Mouse (Mus musculus) adrenal gland, adult 8-10 months (tissue): ENCODE measurements around the gene Lrrc59. TPM values are rescaled to one million over a fixed set of nuclear protein-coding genes. Genes with fewer than 3 reads are reported as not detected.
"Not testable (repeated sequence)": the region's sequence is repeated elsewhere in the genome, so short reads cannot be mapped to it uniquely, and the experiment has no call there.

Source experiments
- DNase-seq: peaks from one replicate; pipeline ENCODE4 v3.0.0; 2022
- total RNA-seq, 4 experiments: library from RNA; stranded (reverse); gene quantifications; 2 replicates each; pipeline ENCODE4 v1.2.4; 2022

The Lrrc59 gene
- total RNA-seq, 4 experiments from 2014 or later, result 91.8 to 129 (median 106) TPM

DNA sequence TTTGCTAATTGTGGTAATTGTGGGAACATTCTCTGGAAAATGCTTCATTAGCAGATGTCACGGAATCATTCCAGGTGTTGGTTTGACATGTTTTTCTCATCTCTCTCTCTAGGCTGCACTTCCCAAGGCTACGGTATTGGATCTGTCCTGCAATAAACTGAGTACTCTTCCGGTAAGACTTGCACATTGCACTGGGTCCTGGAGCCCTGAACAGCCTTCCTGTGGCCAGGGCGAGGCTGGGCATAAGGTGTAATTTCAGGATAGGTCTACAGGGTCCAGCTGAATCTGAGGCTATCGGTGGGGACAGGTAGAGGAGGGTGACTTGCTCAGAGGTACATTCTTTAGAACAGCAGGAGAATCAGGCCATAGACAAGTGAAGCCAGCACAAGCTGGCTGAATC lies 2.4 kb downstream of the Lrrc59 start:
- no peak for DNase-seq

DNA sequence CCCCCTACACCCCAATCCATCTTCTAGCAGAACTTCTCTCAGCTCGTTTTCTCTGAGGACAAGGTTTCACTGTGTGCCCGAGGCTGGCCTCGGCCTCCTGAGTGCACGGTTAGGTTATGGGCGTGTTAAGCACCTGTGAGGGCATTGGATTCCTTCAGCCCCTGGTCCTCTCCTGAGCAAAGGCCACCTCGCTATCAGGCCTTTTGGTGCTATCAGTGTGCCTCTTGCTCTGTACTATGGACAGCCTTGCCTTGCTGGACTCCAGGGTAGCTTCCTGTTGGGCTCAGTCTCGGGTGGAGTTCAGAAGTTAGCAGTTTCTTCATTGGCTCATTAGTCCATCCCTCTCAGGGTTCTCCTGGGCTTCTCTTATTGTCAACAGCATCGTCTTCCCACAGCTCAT lies 3.4 kb downstream of the Lrrc59 start:
- no peak for DNase-seq

DNA sequence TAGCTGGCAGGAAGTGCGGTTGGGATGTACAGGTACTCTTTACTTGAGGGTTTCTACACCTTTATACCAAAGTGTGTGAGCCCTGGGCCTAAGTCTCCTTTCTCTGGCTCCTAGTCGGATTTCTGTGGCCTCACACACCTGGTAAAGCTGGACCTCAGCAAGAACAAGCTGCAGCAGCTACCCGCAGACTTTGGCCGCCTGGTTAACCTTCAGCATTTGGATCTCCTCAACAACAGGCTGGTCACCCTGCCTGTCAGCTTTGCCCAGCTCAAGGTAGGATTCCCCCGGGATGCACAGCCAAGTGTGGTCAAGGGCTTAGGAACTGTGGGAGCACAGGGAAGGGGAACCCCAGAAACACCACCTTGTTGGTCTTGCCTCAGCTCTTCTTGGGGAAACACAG lies 4.9 kb downstream of the Lrrc59 start:
- DNase-seq, result no peak

DNA sequence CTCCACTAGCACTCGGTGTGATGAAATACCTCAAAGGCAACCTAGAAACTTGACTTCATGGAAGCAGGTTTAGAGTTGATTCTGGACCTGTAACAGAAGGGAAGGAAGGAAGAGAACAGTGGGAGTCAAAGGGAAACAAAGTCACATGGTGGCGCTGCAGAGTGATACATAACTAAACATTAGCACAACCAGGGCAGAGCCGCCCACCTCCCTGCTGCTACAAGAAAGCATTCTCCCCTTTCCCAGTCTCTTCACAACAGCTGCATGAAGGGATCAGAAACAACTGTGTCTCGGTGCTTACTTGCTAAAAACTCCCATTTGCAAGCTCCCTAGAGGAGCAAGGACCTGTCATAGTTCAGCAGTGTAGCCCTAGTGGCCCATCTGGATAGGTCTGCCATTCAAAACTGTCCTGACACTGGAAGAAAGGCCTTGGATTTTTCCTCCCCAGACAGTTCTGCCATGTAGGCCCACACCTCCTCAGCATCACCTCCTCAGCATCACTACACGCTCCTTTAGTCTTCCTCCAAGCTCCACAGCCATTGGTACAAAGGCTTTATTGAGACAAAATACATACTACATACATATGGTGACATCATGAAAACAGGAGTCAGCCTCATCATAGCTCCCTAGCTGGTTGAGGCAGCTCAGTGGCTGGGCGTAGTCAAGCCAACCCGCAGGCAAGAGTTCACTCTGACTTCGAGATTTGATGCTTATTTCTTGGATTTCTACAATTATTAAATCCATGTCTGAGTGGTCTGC lies 15.1 kb downstream of the Lrrc59 start:
- no peak for DNase-seq

DNA sequence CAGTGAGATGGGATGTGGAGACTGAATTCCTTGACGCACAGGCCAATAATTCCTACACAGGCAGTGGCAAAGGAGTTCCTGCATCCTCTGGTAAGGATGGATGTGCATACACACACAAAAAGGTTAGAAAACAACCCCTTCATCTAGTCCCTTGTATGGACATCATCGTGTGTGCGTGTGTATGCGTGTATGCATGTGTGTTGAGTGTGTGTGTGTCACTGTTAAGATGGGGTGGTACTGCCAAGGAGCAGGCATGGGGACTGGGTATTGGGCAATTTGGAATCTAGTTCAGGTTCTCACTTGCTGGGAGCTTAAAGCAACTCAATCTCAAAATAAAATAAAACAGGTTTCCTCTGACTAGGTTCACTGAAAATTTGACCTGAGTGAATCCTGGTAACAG lies 16.9 kb downstream of the Lrrc59 start:
- no peak for DNase-seq

DNA sequence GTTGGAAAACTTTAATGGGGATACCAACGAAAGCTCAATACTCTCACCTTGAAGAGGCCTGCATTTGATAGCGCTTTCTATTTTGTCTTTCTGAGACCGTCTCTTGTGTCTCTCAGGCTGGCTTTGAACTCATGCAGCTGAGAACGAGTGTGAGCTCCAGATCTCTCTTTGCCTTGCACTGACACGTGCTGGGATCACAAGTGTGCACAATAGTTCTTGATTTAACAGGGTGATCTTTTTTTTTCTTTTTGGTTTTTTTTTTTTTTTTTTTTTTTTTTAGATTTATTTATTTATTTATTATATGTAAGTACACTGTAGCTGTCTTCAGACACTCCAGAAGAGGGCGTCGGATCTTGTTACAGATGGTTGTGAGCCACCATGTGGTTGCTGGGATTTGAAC lies 21.7 kb downstream of the Lrrc59 start:
- DNase-seq, result not testable (repeated sequence)

DNA sequence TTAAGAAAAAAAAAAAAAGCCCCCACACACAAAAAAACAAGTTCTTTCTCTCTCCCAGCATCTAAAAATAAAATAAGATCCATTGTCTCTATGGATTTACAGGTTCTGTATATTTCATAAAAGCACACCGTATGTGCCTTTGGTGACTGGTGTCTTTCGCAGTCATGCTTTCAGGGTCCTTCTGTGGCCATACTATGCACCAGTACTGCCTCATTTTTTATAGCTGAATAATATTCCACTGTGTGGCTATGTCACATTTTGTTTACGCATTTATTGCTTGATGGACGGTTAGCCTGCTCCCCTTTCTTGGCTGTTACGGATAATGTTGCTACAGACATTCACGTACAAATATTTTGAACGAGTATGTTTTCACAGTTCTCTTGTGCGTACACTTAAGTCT lies 23.4 kb downstream of the Lrrc59 start:
- DNase-seq, result no peak

DNA sequence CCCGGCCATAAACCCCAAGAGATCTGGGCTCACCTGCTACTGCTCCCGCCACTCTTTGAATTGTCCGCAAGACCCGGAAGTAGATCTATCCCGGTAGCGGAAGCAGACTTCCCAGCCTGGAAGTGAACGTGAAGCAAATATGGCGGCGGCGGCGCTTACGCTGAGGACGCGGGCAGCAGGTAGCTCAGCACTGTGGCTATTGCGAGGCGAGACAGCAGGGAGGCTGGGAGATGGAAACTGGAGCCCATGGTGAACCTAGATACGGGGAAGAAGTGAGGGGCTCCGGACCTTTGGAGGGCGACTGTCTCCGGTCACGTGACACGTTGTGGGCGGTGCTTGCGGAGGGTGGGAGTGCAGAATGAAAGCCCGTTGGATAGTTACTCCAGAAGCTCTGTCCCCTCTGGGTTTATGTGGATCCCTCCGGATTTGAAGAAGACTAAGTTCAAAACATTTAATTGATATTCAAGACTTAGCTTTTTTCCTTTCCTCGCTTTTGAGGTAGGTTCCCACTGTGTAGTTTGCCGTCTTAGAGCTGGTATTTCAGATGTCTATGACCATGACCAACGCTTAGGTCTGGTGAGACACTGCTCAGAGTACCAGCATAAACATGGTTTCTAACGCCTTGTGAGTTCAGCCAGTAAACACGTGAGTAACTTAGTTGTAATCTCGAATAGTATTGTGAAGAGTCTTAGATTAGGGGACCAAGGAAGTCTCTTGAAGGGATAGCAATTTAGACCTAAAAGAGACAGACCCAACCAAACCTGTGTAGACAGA lies 24.3 kb downstream of the Lrrc59 start, which contains the start of the genes Mrpl27 and Eme1:
Mrpl27 (plus strand) TSS at position 105 of the 774 bp plus-strand sequence.
Eme1 (minus strand) TSS at position 302 of the 774 bp plus-strand sequence.
- DNase-seq, result peak; percentile 72

DNA sequence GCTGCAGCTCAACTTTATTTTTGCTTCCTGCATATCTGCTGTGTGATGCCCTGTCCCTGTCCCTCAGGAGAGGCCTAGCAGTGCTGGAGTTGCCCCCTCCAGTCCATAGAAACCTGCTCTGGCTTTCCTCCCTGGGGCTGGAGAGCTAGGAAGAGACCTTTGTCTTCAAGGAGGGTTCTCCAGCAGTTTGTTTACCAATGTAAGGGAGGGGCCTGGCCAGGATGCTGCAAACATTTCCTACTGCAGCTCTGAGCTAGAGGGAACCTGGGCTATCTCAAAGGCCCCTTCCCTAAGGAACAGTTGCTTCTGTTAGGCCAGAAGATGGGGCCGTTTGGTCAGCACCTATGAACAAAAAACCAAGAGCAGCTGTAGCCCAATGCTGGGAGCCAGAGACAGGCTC lies 31.8 kb downstream of the Lrrc59 start:
- no peak for DNase-seq

DNA sequence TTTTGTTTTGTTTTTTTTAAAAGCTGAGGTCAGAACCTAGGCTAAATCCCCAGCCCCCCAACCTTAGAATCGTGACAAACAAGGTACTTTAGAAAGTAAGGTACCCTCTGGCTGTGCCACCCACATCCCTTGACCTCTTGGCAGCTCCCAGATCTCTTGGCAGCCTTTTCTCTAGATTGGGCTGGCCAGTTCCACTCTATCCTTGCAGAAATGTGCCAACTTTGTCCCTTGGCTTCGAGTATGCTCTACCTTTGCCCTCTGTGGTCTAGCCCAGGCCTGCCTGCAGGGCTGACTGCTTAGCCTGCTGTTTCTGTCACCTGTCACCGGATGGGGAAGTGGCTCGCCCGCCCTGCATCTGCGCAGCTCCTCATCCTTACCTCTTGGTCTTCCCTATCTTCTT lies 35.7 kb downstream of the Lrrc59 start:
- DNase-seq, result no peak

DNA sequence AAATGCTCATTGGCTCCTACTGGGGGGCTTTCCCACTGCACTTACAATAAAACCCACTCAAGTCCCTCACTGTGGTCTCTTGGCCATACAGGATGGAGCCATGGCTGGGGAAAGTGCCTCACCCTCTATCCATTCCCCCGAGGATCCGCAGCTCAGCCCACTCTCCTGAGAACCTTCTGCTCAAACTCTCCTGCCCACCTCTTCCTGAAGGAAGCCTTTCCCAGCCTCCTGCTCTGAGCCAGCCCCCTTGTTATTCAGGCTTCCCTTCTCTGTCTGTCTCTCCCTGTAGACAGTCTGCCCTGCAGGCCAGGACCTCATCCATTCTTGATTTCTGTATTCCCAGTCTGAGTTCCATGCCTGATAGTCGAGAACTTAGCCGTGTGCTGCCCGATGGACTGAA lies 45.4 kb downstream of the Lrrc59 start:
- no peak for DNase-seq

DNA sequence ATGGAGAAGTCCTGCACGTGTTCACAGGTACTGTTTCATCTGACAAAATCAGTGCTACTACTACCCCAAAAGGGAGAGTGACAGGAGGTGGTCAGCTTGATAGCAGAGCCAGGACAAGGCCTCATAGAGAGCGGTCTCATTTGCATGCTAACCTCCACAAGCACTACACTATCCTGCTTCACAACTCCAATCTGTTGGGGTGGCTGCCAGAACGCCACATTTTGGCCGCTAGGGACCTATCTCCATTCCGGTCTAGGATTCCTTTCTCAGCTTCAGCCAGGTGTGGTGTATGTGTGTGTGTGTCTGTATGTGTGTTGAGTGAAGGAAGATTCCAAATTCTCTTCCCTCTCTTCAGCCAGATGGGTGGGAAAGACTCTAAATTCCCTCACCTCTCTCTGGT lies 45.9 kb downstream of the Lrrc59 start:
- no peak for DNase-seq

DNA sequence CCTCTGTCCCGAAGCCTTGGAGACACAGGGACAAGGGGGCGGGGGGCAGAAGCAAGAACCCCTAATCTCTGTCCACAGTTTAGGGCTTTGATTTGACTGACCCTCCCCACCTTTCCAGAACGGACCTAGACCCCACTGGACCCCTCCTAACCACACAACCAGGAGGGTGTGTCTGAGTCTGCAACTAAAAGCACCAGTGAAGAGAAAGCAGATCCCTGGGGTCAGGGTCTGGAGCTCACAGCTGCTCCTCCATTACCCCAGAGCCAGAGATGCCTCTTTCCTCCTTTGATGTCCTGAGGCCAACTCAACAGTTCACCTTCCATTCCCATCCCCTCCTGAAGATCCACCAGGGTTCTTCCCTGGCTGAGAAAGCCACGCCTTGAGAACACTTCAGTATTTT lies 46.7 kb downstream of the Lrrc59 start:
- no peak for DNase-seq

DNA sequence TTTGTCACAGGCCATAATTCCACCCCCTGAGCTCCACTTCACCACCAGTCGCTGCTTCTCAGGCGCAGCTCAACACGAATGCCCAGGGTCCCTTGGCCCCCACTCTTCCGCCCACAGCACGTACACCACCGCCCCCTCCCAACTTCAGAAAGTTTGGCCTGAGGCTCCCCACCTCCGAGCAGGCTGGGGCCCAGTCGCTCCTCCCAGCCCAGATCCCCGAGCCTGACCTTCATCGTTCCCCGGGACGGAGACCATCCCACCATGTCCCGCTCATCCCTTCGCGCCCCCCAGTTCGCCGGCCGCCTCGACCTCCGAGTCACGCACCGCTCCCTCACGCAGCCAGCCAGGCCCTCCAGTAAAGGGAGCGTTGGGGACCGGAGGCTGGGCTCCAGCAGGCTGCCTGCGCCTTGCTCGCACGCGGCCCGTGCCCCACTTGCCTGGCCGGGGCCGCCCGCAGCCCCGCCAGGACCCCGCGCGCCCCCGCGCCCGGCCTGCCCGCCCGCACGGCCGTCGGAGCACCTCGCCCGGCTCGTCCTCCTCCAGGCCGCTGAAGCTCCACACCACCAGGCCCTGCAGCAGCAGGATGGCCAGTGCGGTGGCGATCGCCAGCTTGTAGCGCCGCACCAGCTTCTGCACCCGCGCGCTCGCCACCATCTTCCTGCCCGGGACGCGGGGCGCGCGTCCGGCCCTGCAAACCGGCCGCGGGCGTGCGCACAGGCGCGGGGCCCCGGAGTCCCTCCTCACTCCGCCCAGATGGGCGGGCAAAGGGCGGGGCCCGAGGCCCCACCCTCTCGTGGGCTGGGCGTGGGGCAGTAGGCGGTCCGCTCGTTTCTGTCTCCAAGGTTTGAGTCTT lies 47.4 kb downstream of the Lrrc59 start, which contains the start of gene Xylt2:
Xylt2 (minus strand) TSS at position 762 of the 853 bp plus-strand sequence.
- DNase-seq, result peak; percentile 86

DNA sequence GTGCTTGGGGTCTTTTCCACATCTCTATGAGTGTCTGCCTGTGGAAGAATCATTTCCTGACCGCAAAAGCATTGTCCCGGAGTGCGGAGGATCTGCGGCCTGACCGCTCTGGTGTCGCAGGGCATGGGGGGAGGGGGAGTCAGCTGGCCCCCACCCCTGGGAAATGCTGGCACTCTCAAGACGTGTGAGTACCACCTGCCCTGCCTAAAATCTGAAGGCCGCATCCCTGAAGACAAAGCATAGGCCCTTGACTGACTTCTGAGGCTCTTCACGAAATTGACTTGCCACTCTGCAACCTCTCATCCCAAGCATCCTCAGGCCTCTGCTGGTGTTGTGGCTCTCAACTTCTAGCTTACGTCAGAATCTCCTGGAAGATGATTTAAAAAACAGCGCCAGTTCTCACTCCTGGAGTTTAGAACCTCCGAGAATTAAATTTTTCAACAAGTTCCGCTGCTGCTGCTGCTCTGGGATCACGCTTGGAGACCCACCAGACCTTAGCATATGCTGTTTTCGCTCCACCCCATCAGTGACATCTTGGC lies 48.1 kb downstream of the Lrrc59 start:
- DNase-seq, result no peak

DNA sequence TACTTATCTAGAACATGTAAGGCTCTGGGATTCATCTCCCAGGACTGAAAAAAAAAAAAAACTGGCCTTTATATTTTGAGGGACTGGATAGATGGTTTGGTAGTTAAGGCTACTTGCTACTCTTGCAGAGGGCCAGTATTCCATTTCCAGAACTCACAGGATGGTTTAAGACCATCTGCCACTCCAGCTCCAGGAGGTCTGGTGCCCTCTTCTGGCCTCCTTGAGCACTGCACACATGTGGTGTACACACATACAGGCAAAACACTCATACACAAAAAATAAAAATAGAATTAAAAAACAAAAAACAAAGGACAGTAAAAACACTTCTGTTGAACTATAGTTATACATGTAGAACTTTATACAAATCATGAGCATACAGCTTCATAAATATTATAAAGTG lies 51.1 kb downstream of the Lrrc59 start:
- no peak for DNase-seq

DNA sequence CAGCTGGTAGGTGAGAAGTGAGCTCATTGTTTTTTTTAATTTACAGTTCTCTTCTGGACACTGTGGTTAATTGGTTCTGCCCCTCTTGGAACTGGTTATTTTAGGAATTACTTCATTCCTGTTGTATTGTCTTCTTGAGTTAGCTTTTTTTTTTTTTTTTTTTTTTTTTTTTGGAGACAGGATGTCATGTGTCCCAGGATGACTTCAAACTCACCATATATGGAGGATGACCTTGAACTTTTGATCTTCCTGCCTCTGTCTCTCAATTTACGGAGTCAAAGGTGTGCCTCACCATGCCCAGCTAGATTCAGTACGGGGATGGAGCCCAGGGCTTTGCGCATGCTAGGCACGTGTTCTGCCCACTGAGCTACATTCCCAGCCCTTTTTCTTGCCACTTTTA lies 52.1 kb downstream of the Lrrc59 start:
- no peak for DNase-seq

DNA sequence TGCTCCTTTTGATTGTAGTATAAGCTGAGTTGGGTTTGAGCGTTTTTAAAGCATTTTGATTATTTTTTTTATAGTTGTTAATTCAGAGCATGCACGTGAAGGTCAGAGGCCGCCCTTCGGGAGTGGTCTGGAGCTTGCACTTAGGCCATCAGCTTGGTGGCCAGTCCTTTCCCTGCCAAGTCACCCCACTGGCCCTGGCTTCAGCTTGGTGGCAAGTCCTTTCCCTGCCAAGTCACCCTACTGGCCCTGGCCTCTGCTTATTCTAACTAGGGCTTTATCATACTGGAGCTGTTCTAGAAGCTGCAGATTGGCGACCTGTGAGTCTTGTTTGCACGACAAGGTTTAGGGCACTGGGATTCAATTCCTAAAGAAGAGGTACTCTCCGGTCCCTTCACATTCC lies 52.9 kb downstream of the Lrrc59 start:
- DNase-seq, result no peak

DNA sequence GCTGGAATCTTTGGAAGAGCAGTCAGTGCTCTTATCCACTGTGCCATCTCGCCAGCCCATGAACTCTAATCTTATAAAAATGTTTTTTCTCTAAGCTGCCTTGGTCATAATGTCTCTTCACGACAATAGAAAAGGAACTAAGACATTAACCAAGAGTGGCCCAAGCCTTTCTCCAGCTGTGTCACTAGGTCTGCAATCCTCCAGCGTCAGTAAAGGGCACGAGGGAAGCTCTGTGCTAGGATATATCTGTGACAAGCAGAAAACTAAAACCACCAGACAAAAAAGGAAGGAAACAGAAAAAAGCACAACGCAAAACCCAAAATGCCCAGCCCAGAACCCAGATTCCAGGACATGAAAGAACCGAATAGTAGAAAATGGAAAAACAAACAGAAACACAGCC lies 57.6 kb downstream of the Lrrc59 start:
- DNase-seq, result no peak

DNA sequence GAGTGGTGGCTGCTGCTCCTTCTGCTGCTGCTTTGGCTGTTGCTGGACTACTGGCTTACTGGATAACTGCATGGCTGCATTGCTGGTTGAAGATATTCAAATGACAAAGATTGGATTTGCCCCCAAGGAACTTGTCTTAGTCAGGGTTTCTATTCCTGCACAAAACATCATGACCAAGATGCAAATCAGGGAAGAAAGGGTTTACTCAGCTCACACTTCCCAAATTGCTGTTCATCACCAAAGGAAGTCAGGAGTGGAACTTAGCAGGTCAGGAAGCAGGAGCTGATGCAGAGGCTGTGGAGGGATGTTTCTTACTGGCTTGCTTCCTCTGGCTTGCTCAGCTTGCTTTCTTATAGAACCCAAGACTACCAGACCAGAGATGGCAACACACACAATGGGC lies 62.9 kb downstream of the Lrrc59 start:
- DNase-seq, result not testable (repeated sequence)
